Mouse (Mus musculus): ENCODE results near the gene Acer1. TPM values are rescaled to one million over a fixed set of nuclear protein-coding genes. Genes with fewer than 3 reads are reported as not detected.

Acer1 gene
- total and polyA plus RNA-seq, 3 experiments = not detected

DNA sequence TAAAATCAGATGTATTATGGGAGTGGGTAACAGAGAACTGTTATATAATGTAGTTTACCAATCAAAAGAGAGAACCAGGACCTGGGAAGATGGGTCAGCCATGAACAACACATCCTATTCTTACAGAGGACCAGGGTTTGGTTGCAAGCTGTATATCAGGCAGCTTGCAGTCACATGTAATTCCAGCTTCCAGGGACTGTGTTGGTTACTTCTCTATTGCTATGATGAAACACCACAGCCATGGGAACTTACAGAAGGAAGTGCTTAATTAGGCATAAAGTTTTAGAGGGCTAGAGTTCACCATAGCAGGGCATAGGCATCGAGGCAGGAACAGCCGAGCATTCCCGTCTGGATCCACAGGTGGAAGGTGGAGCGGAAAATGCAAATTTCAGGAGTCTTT is 43.2 kb downstream of the Acer1 start:
- Histone ChIP-seq H3K36me3 (replicated peaks in 1 of 2; ENCODE audit: control insufficient read depth in 1 of 2, insufficient read depth in 1 of 2, low read length in 1 of 2) (peaks cover 0 to 2% of the 10 kb centered on the region in 2 experiments), H3K79me2 (replicated peaks; ENCODE audit: control insufficient read depth, extremely low read depth, insufficient read depth, poor library complexity, severe bottlenecking) (peaks cover 11% of the 10 kb centered on the region), H3K4me1 (ENCODE audit: control insufficient read depth in 1 of 2, insufficient read depth in 2 of 2) (peaks cover 1 to 11% of the 10 kb centered on the region in 2 experiments), H3K4me2 (ENCODE audit: insufficient read depth, low read depth, poor library complexity, severe bottlenecking) (no peak overlapping the region), H3K27ac (ENCODE audit: insufficient read depth, low read depth) (no peak overlapping the region), H3K27me3 (replicated peaks) (peaks cover 9% of the 10 kb centered on the region), H3K9me3 (replicated peaks; ENCODE audit: low read length) (no peaks in the 10 kb centered on the region), H3K9ac (ENCODE audit: insufficient read depth, low read depth) (no peak overlapping the region), H3K4me3 (replicated peaks in 1 of 3; ENCODE audit: low read depth in 2 of 3, low read length in 2 of 3, poor library complexity in 1 of 3) (no peak overlapping the region)
- no peak for TF ChIP-seq HCFC1 (IDR thresholded peaks at IDR 0.05; ENCODE audit: low read depth, low read length)
- TF ChIP-seq MEF2A (IDR thresholded peaks at IDR 0.05; ENCODE audit: borderline replicate concordance, low read depth, low read length) = no peak
- dilution Hi-C loops (cut with MboI; ENCODE audit: extremely low pct_ligation_motif_present, extremely low pct_unique_long_range_greater_than_20kb, low sequenced_read_pairs) (no loop called here), in situ Hi-C loops (cut with MboI; ENCODE audit: low pct_ligation_motif_present, low pct_unique_long_range_greater_than_20kb, low sequenced_read_pairs) (no loop called here)
- no peak for DNase-seq (ENCODE audit: extremely low read depth)

DNA sequence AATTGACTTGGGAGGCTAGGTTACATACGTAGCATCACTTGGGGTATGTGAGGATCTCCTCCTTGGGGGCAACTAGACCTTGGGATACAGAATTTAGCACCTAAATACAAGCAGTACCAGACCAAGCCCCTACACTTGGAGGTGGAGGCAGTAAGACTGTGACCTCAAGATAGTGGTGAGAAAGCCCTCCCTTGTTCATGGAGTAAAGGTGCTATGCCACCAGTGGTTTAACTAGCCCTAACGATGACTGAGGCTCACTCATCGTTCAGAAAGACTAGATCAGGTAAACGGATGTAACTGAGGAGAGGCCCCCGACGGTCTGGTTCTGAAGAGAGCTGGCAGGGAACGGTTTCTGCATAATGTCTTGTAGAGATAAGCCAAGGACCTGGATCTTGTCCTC is 45.2 kb downstream of the Acer1 start:
- no peak overlapping the region for H3K27ac ChIP-seq (ENCODE audit: insufficient read depth, low read depth)
- H3K79me2 ChIP-seq (replicated peaks; ENCODE audit: control insufficient read depth, extremely low read depth, insufficient read depth, poor library complexity, severe bottlenecking) = peaks cover 31% of the 10 kb centered on the region
- dilution Hi-C loops (cut with MboI; ENCODE audit: extremely low pct_ligation_motif_present, extremely low pct_unique_long_range_greater_than_20kb, low sequenced_read_pairs) = no loop called here

DNA sequence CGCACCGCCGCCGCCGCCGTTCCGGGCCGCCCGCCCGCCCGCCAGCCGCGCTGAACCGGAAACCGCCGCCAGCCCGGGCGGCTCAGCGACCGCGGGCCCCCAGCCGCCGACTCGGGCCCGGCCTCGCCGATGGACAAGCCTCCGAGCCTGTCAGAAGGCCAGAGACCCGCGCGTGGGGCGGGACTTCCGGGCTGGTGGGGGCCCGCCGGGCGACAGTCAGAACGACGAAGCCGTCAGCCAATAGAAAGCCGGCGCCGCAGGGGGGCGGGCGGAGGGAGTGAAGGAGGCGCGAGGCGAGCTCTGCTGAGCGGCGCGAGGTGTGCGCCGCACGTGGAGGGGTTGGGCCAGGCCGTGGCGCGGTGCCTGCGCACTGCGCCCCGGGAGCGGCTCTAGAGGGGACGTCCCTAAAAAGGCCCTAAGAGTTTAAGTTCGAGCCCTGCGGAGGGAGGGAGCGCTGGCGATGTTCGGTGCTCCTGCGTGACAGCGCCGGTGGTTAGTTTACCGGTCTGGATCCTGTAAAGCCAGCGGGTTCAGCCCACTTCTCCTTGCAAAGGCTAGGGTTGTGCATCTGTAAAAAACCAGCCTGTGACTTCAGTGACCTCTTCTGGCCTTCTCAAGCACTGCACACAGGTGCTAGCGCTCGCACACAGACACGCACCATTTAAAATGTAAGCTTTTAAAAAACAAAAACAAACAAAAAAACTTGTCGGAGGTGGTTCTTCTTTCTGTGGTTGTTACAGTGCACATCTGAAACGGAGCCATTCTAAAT is 46.4 kb downstream of the Acer1 start, which contains the start of gene Mllt1:
Gene Mllt1 (minus strand): TSS at position 53 of the 769 bp plus-strand sequence.
- dilution Hi-C loops (cut with MboI; ENCODE audit: extremely low pct_ligation_motif_present, extremely low pct_unique_long_range_greater_than_20kb, low sequenced_read_pairs) (no loop called here), in situ Hi-C loops (cut with MboI; ENCODE audit: low pct_ligation_motif_present, low pct_unique_long_range_greater_than_20kb, low sequenced_read_pairs) (no loop called here)
- Histone ChIP-seq H3K4me3 (replicated peaks in 1 of 3; ENCODE audit: low read depth in 2 of 3, low read length in 2 of 3, poor library complexity in 1 of 3) (peak within 1 kb of the TSS; percentile 73 to 99 (median 98)), H3K9me3 (replicated peaks; ENCODE audit: low read length) (no peaks in the 10 kb centered on the region), H3K4me1 (ENCODE audit: control insufficient read depth in 1 of 2, insufficient read depth in 2 of 2) (peaks cover 13 to 43% of the 10 kb centered on the region in 2 experiments), H3K27ac (ENCODE audit: insufficient read depth, low read depth) (peak within 1 kb of the TSS; percentile 43; the same call in 1 of the 2 replicates), H3K36me3 (replicated peaks in 1 of 2; ENCODE audit: control insufficient read depth in 1 of 2, insufficient read depth in 1 of 2, low read length in 1 of 2) (peaks cover 6 to 31% of the 10 kb centered on the region in 2 experiments), H3K4me2 (ENCODE audit: insufficient read depth, low read depth, poor library complexity, severe bottlenecking) (peak within 1 kb of the TSS; percentile 74), H3K9ac (ENCODE audit: insufficient read depth, low read depth) (peak within 1 kb of the TSS; percentile 84), H3K27me3 (replicated peaks) (peaks cover 9% of the 10 kb centered on the region), H3K79me2 (replicated peaks; ENCODE audit: control insufficient read depth, extremely low read depth, insufficient read depth, poor library complexity, severe bottlenecking) (peaks cover 43% of the 10 kb centered on the region)
- peak; percentile 97 for DNase-seq (ENCODE audit: extremely low read depth)
- peak; percentile 17; the same call in 1 of the 2 replicates for TF ChIP-seq SIN3A (IDR thresholded peaks at IDR 0.05; ENCODE audit: low read length)
- peak; percentile 86 for TF ChIP-seq ELF1 (IDR thresholded peaks at IDR 0.05; ENCODE audit: low read depth, low read length)
- peak; percentile 13 for TF ChIP-seq RAD21 (IDR thresholded peaks at IDR 0.05; ENCODE audit: low read depth, low read length)
- TF ChIP-seq CHD1 (IDR thresholded peaks at IDR 0.05; ENCODE audit: low read depth, low read length) = no peak
- TF ChIP-seq MAX (IDR thresholded peaks at IDR 0.05; ENCODE audit: low read length) = peak; percentile 99
- TF ChIP-seq MEF2A (IDR thresholded peaks at IDR 0.05; ENCODE audit: borderline replicate concordance, low read depth, low read length) = 0 out of 2 replicates have a peak, but pooled peaks have one; percentile 29
- TF ChIP-seq MAZ (IDR thresholded peaks at IDR 0.05; ENCODE audit: low read depth, low read length) = peak; percentile 93
- TF ChIP-seq EP300 (IDR thresholded peaks at IDR 0.05; ENCODE audit: low read length) = no peak
- no peak; the same call in 1 of the 2 replicates for TF ChIP-seq USF2 (conservative IDR thresholded peaks at IDR 0.05; ENCODE audit: low read depth, low read length)
- peak; percentile 55 for TF ChIP-seq TCF12 (IDR thresholded peaks at IDR 0.05; ENCODE audit: low read depth, low read length)
- no peak for TF ChIP-seq ZKSCAN1 (IDR thresholded peaks at IDR 0.05; ENCODE audit: borderline replicate concordance, low read depth, low read length)
- no peak for TF ChIP-seq MAFK (IDR thresholded peaks at IDR 0.05; ENCODE audit: insufficient replicate concordance, low read length)
- TF ChIP-seq UBTF (IDR thresholded peaks at IDR 0.05; ENCODE audit: low read depth, low read length) = no peak; the same call in 1 of the 2 replicates
- no peak for TF ChIP-seq IRF4 (IDR thresholded peaks at IDR 0.05; ENCODE audit: low read depth, low read length)
- TF ChIP-seq MXI1 (IDR thresholded peaks at IDR 0.05; ENCODE audit: low read depth, low read length) = peak; percentile 93; the same call in 1 of the 2 replicates
- no peak; the same call in 1 of the 2 replicates for TF ChIP-seq RCOR1 (conservative IDR thresholded peaks at IDR 0.05; ENCODE audit: low read depth, low read length)
- no peak for TF ChIP-seq ZNF384 (IDR thresholded peaks at IDR 0.05; ENCODE audit: low read depth, low read length)
- peak; percentile 43; the same call in 1 of the 2 replicates for TF ChIP-seq KAT2A (IDR thresholded peaks at IDR 0.05; ENCODE audit: insufficient replicate concordance, low read length)
- TF ChIP-seq BHLHE40 (IDR thresholded peaks at IDR 0.05; ENCODE audit: low read depth, low read length) = peak; percentile 100
- TF ChIP-seq SMC3 (IDR thresholded peaks at IDR 0.05; ENCODE audit: low read depth, low read length) = peak; percentile 25; the same call in 1 of the 2 replicates

More for the DNA sequence above, 45.2 kb downstream of the Acer1 start:
- DNase-seq (ENCODE audit: extremely low read depth) = no peak
- Histone ChIP-seq H3K27me3 (replicated peaks) (peaks cover 9% of the 10 kb centered on the region), H3K36me3 (replicated peaks in 1 of 2; ENCODE audit: control insufficient read depth in 1 of 2, insufficient read depth in 1 of 2, low read length in 1 of 2) (peaks cover 6 to 22% of the 10 kb centered on the region in 2 experiments), H3K4me1 (ENCODE audit: control insufficient read depth in 1 of 2, insufficient read depth in 2 of 2) (peaks cover 11 to 31% of the 10 kb centered on the region in 2 experiments), H3K4me3 (replicated peaks in 1 of 3; ENCODE audit: low read depth in 2 of 3, low read length in 2 of 3, poor library complexity in 1 of 3) (no peak overlapping the region), H3K9me3 (replicated peaks; ENCODE audit: low read length) (no peaks in the 10 kb centered on the region), H3K4me2 (ENCODE audit: insufficient read depth, low read depth, poor library complexity, severe bottlenecking) (no peak overlapping the region), H3K9ac (ENCODE audit: insufficient read depth, low read depth) (no peak overlapping the region)
- in situ Hi-C loops (cut with MboI; ENCODE audit: low pct_ligation_motif_present, low pct_unique_long_range_greater_than_20kb, low sequenced_read_pairs) = no loop called here
- TF ChIP-seq CTCF (conservative IDR thresholded peaks at IDR 0.05 in 1 of 2, IDR thresholded peaks at IDR 0.05 in 1 of 2; ENCODE audit: low read depth in 2 of 2, low read length in 2 of 2) = no peak
- TF ChIP-seq MYC (IDR thresholded peaks at IDR 0.05; ENCODE audit: low read depth, low read length) = no peak
- no peak for TF ChIP-seq MEF2A (IDR thresholded peaks at IDR 0.05; ENCODE audit: borderline replicate concordance, low read depth, low read length)
- no peak for TF ChIP-seq BHLHE40 (IDR thresholded peaks at IDR 0.05; ENCODE audit: low read depth, low read length)
- no peak for TF ChIP-seq RAD21 (IDR thresholded peaks at IDR 0.05; ENCODE audit: low read depth, low read length)
- TF ChIP-seq NELFE (IDR thresholded peaks at IDR 0.05; ENCODE audit: low read depth, low read length) = no peak

Measured in CH12.LX (cell line).